Mouse (Mus musculus) duodenum, adult 2 months (tissue): Measurements from ENCODE around the gene Olfr716. TPM values are rescaled to one million over a fixed set of nuclear protein-coding genes. Genes with fewer than 3 reads are reported as not detected.

Source experiments
- polyA plus RNA-seq: library from polyadenylated mRNA; depleted of rRNA; stranded (reverse); fragments of >200 nt; gene quantifications from 2 replicates; pipeline ENCODE4 v1.2.3, GENCODE M21; 2012; ENCODE audit warnings: low replicate concordance; rRNA removed

Gene Olfr716
- polyA plus RNA-seq, result not detected in 2 replicates

GRCm38 (mm10) chr7:107138027-107138426 is at the start of gene Olfr716:
TSS of gene Olfr716 (plus strand) at chr7:107138327.

GRCm38 (mm10) chr7:107092920-107093319 is 45.2 kb upstream of the Olfr716 start, which contains the start of gene Olfr17:
TSS of gene Olfr17 (plus strand) at chr7:107093220.

GRCm38 (mm10) chr7:107110269-107110668 is 27.9 kb upstream of the Olfr716 start, which contains the start of gene Olfr715b:
TSS of gene Olfr715b (minus strand) at chr7:107110369.

GRCm38 (mm10) chr7:107130983-107131382 is 7.1 kb upstream of the Olfr716 start, which contains the start of gene Olfr715:
TSS of gene Olfr715 (minus strand) at chr7:107131083.

GRCm38 (mm10) chr7:107166690-107167089 is 28.6 kb downstream of the Olfr716 start, which contains the start of gene Nlrp14:
TSS of gene Nlrp14 (plus strand) at chr7:107166990.

Other genes with a start within 250 kb of the Olfr716 start
- gene Olfr707, start 237.1 kb upstream of the Olfr716 start, polyA plus RNA-seq, result not detected in 2 replicates
- not detected in 2 replicates for gene Olfr1532-ps1, start 230.3 kb upstream of the Olfr716 start, polyA plus RNA-seq
- not detected in 2 replicates for gene Olfr709-ps1, start 206.1 kb upstream of the Olfr716 start, polyA plus RNA-seq
- not detected in 2 replicates for gene Olfr710, start 190.0 kb upstream of the Olfr716 start, polyA plus RNA-seq
- gene Olfr6, start 174.4 kb upstream of the Olfr716 start, polyA plus RNA-seq, result not detected in 2 replicates
- gene Olfr711, start 162.9 kb upstream of the Olfr716 start, polyA plus RNA-seq, result not detected in 2 replicates
- gene Olfr2, start 132.3 kb upstream of the Olfr716 start, polyA plus RNA-seq, result not detected in 2 replicates
- gene Olfr713, start 107.2 kb upstream of the Olfr716 start, polyA plus RNA-seq, result not detected in 2 replicates
- not detected in 2 replicates for gene Olfr714, start 67.3 kb upstream of the Olfr716 start, polyA plus RNA-seq
- not detected in 2 replicates for gene Olfr17, start 45.1 kb upstream of the Olfr716 start, polyA plus RNA-seq
- not detected in 2 replicates for gene Olfr715b, start 28.0 kb upstream of the Olfr716 start, polyA plus RNA-seq
- not detected in 2 replicates for gene Olfr715, start 7.2 kb upstream of the Olfr716 start, polyA plus RNA-seq
- not detected in 2 replicates for gene Nlrp14, start 28.7 kb downstream of the Olfr716 start, polyA plus RNA-seq
- not detected in 2 replicates for gene Rbmxl2, start 71.1 kb downstream of the Olfr716 start, polyA plus RNA-seq
- 0.18 and 0.30 TPM in 2 replicates for gene Syt9, start 232.4 kb downstream of the Olfr716 start, polyA plus RNA-seq